Mouse (Mus musculus): ENCODE results near the gene Slc17a5.

GRCm38 (mm10) chr9:78595257-78595656, 7.4 kb upstream of the Slc17a5 start:
- no peak for TF ChIP-seq POLR2A (IDR thresholded peaks at IDR 0.05; ENCODE audit: insufficient read depth, low read length)
- no peak for TF ChIP-seq CTCF (IDR thresholded peaks at IDR 0.05; ENCODE audit: low read depth, low read length)
- no peak for TF ChIP-seq EP300 (IDR thresholded peaks at IDR 0.05; ENCODE audit: insufficient read depth, low read depth, low read length)

Data from ES-Bruce4 (cell line).